Mouse (Mus musculus): ENCODE results near the gene Galnt18.

DNA sequence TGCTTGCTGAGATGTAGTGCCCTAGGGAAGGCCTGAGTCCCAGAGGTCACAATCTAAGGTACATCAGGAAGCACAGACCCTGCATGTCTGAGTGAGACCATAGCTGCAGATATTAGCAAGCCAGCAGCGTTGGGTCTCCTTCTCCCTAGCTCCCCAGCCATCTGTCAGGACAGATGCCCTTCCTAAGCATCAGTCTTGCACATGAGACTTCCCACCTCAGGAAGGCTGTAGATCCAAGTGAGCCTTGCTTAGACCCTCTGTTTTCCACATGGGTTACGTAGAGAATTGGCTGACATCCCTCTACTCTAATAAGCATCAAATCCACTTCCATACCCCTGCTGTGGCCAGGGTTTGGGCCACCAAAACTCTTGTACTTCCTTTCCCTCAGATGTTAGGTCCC is 76.8 kb downstream of the Galnt18 start:
- TF ChIP-seq CTCF (IDR thresholded peaks at IDR 0.05; ENCODE audit: low read depth, low read length) = no peak
- TF ChIP-seq POLR2A (IDR thresholded peaks at IDR 0.05; ENCODE audit: borderline replicate concordance, low read depth, low read length) = no peak
